Mouse (Mus musculus): ENCODE measurements around the gene Ptgs1. TPM values are rescaled to one million over a fixed set of nuclear protein-coding genes. Genes with fewer than 3 reads are reported as not detected.

Gene Ptgs1
- total RNA-seq, 4 experiments from 2014 or later: 2.1 to 5.4 (median 2.4) TPM

- DNase-seq (ENCODE audit: low spot score in 2 of 2): no peak
Observed at GRCm38 (mm10) chr2:36244705-36245104, 14.5 kb downstream of the Ptgs1 start.

GRCm38 (mm10) chr2:36247964-36248363, 17.7 kb downstream of the Ptgs1 start:
- no peak for DNase-seq (ENCODE audit: low spot score in 2 of 2)

- no peak for DNase-seq (ENCODE audit: low spot score in 2 of 2)
Observed at GRCm38 (mm10) chr2:36251156-36251555, 20.9 kb downstream of the Ptgs1 start.

- DNase-seq (ENCODE audit: low spot score in 2 of 2): no peak
Observed at GRCm38 (mm10) chr2:36252505-36252904, 22.3 kb downstream of the Ptgs1 start.

- no peak for DNase-seq (ENCODE audit: low spot score in 2 of 2)
Observed at GRCm38 (mm10) chr2:36254445-36254844, 24.2 kb downstream of the Ptgs1 start.

GRCm38 (mm10) chr2:36256931-36257330, 26.7 kb downstream of the Ptgs1 start:
- DNase-seq (ENCODE audit: low spot score in 2 of 2): no peak

- DNase-seq (ENCODE audit: low spot score in 2 of 2): no peak
Observed at GRCm38 (mm10) chr2:36259382-36259781, 29.2 kb downstream of the Ptgs1 start.

- DNase-seq (ENCODE audit: low spot score in 2 of 2): no peak
Observed at GRCm38 (mm10) chr2:36259798-36260540, 29.7 kb downstream of the Ptgs1 start.

- no peak for DNase-seq (ENCODE audit: low spot score in 2 of 2)
Observed at GRCm38 (mm10) chr2:36262025-36262424, 31.8 kb downstream of the Ptgs1 start.

GRCm38 (mm10) chr2:36269458-36269857, 39.2 kb downstream of the Ptgs1 start:
- no peak for DNase-seq (ENCODE audit: low spot score in 2 of 2)

GRCm38 (mm10) chr2:36270186-36270585, 40.0 kb downstream of the Ptgs1 start:
- DNase-seq (ENCODE audit: low spot score in 2 of 2): no peak

GRCm38 (mm10) chr2:36271085-36271484, 40.9 kb downstream of the Ptgs1 start:
- no peak for DNase-seq (ENCODE audit: low spot score in 2 of 2)

- no peak for DNase-seq (ENCODE audit: low spot score in 2 of 2)
Observed at GRCm38 (mm10) chr2:36272288-36272950, 42.2 kb downstream of the Ptgs1 start.

GRCm38 (mm10) chr2:36276454-36276853, 46.2 kb downstream of the Ptgs1 start:
- no peak for DNase-seq (ENCODE audit: low spot score in 2 of 2)

GRCm38 (mm10) chr2:36278760-36279159, 48.5 kb downstream of the Ptgs1 start:
- DNase-seq (ENCODE audit: low spot score in 2 of 2): no peak

- DNase-seq (ENCODE audit: low spot score in 2 of 2): no peak
Observed at GRCm38 (mm10) chr2:36281138-36281537, 50.9 kb downstream of the Ptgs1 start.

GRCm38 (mm10) chr2:36282301-36282700, 52.1 kb downstream of the Ptgs1 start:
- no peak for DNase-seq (ENCODE audit: low spot score in 2 of 2)

Other genes starting within 250 kb of the Ptgs1 start
- 100 to 1,000 TPM; 299 to 345 (median 329) TPM for gene Ndufa8, start 181.0 kb upstream of the Ptgs1 start, total RNA-seq (2022)
- not detected for gene Morn5, start 181.0 kb upstream of the Ptgs1 start, total RNA-seq (2022)
- 1 to 10 TPM; 1.2 to 1.5 (median 1.4) TPM for gene Lhx6, start 125.0 kb upstream of the Ptgs1 start, total RNA-seq (2022)
- gene Mrrf, start 94.0 kb upstream of the Ptgs1 start, total RNA-seq (2022): 10 to 100 TPM; 16.5 to 19.6 (median 17.5) TPM
- gene Rbm18, start 93.7 kb upstream of the Ptgs1 start, total RNA-seq (2022): 10 to 100 TPM; 29.7 to 36.4 (median 32.2) TPM
- under 1 TPM in 1 of 4 experiments, not detected in 3; 0.05 TPM for gene Olfr338, start 143.1 kb downstream of the Ptgs1 start, total RNA-seq (2022)
- not detected for gene Olfr339, start 188.5 kb downstream of the Ptgs1 start, total RNA-seq (2022)
- gene Olfr340, start 222.2 kb downstream of the Ptgs1 start, total RNA-seq (2022): not detected

All from gastrocnemius, adult 8-10 months (tissue).